In the genomic region with DNA sequence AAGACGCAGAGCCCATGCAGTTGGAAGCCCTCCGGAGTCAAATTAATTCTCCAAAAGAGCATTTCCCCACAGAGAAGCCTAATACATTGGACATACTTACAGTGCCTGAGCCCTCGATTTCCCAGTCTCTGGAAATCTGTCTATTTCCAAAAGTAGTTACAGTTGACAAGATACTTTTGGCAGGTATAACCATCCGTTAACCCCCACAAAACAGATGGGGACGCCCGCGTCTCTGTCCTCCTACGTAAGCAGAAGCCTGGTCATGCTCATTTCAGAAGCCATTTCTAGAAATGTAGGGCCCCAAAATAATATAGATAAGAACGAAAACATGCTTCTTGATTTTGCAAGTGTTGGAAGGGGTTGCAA, we compare ENCODE assay signal across 8 mouse cellular contexts. TPM values are rescaled to one million over a fixed set of nuclear protein-coding genes. Genes with fewer than 3 reads are reported as not detected.
DNase-seq lines count a peak whose midpoint lies in the region; ATAC-seq and TF ChIP-seq lines count a peak whose summit lies in the region.

No protein-coding gene starts in this region.

- TF ChIP-seq CTCF in ES-Bruce4 (IDR thresholded peaks at IDR 0.05; ENCODE audit: low read depth, low read length), result no peak

- H3K4me1 ChIP-seq in heart, embryonic 10.5 days, result peaks cover 15% of the 10 kb centered on the region
- H3K4me1 ChIP-seq in ES-Bruce4 (ENCODE audit: control insufficient read depth, insufficient read depth, low read length), result no peaks in the 10 kb centered on the region
- peaks cover 14% of the 10 kb centered on the region for H3K4me1 ChIP-seq in limb, embryonic 13.5 days

- 41% methylated on average over 9 of the region's 9 CpGs for WGBS in heart, embryonic 10.5 days
- 49% methylated on average over 9 of the region's 9 CpGs for WGBS in limb, embryonic 13.5 days

- TF ChIP-seq EP300 in ES-Bruce4 (IDR thresholded peaks at IDR 0.05; ENCODE audit: insufficient read depth, low read depth, low read length), result no peak

- no peaks in the 10 kb centered on the region for H3K9me3 ChIP-seq in heart, embryonic 10.5 days
- no peaks in the 10 kb centered on the region for H3K9me3 ChIP-seq in ES-Bruce4 (replicated peaks; ENCODE audit: control insufficient read depth, insufficient read depth, low read length, poor library complexity, severe bottlenecking)
- no peaks in the 10 kb centered on the region for H3K9me3 ChIP-seq in limb, embryonic 13.5 days

- H3K4me3 ChIP-seq in heart, embryonic 10.5 days, result peak overlapping the region; percentile 79
- peak overlapping the region; percentile 91 for H3K4me3 ChIP-seq in ES-Bruce4 (ENCODE audit: low read depth, low read length)
- H3K4me3 ChIP-seq in limb, embryonic 13.5 days, result peak overlapping the region; percentile 64

- no peaks in the 10 kb centered on the region for H3K27me3 ChIP-seq in heart, embryonic 10.5 days (ENCODE audit: insufficient read depth, poor library complexity, severe bottlenecking)
- no peaks in the 10 kb centered on the region for H3K27me3 ChIP-seq in ES-Bruce4 (ENCODE audit: control insufficient read depth, insufficient read depth, low read length, poor library complexity, severe bottlenecking)
- H3K27me3 ChIP-seq in limb, embryonic 13.5 days, result no peaks in the 10 kb centered on the region

- DNase-seq in heart, embryonic 10.5 days (ENCODE audit: low spot score), result no peak
- no peak for DNase-seq in heart, postnatal 4 days
- peak; percentile 23 to 39 for DNase-seq in frontal cortex, postnatal 25 days (ENCODE audit: low spot score in 2 of 2)
- peak; percentile 64 to 72 for DNase-seq in right cerebral cortex, postnatal 36 days (ENCODE audit: low spot score in 2 of 2)
- no peak for DNase-seq in gastrocnemius, adult 8-10 months (ENCODE audit: low spot score in 2 of 2)
- DNase-seq in urinary bladder, postnatal 14 days (ENCODE audit: low spot score), result no peak

- peaks cover 27% of the 10 kb centered on the region for H3K36me3 ChIP-seq in heart, embryonic 10.5 days
- peaks cover 10% of the 10 kb centered on the region for H3K36me3 ChIP-seq in ES-Bruce4 (ENCODE audit: control insufficient read depth, insufficient read depth, low read length, poor library complexity, severe bottlenecking)
- peaks cover 21% of the 10 kb centered on the region for H3K36me3 ChIP-seq in limb, embryonic 13.5 days

- H3K4me2 ChIP-seq in limb, embryonic 13.5 days (replicated peaks), result peak overlapping the region; percentile 87

- peak overlapping the region; percentile 53 for H3K9ac ChIP-seq in ES-Bruce4 (ENCODE audit: low read depth, poor library complexity, severe bottlenecking)
- H3K9ac ChIP-seq in limb, embryonic 13.5 days, result peak overlapping the region; percentile 76

- no peak for ATAC-seq in limb, embryonic 13.5 days (ENCODE audit: low FRiP score, low read depth)

- TF ChIP-seq POLR2A in ES-Bruce4 (IDR thresholded peaks at IDR 0.05; ENCODE audit: insufficient read depth, low read length), result no peak

- H3K27ac ChIP-seq in heart, embryonic 10.5 days, result 0 out of 2 replicates have a peak overlapping the region, but pooled peaks have one; percentile 85
- H3K27ac ChIP-seq in ES-Bruce4 (ENCODE audit: insufficient read depth, low read length), result no peak overlapping the region
- H3K27ac ChIP-seq in limb, embryonic 13.5 days, result no peak overlapping the region

RNA-seq across cellular contexts. Expression of gene Oscp1, which starts 0.6 kb away (rescaled TPM):
- 8.2 and 9.1 TPM in 2 replicates for polyA plus RNA-seq in heart, embryonic 10.5 days (2016; fragmentation: Nextera tagmentation; extraction: Ambion mirVana)
- 1 to 10 TPM; 4.9 to 5.9 TPM for total RNA-seq in heart, postnatal 4 days (2021)
- 2.8 and 5.3 TPM in 2 replicates for polyA plus RNA-seq in ES-Bruce4 (2011; ENCODE audit: insufficient read depth, insufficient read length, low read depth, missing spikeins)
- 17.2 and 19.4 TPM in 2 replicates for polyA plus RNA-seq in limb, embryonic 13.5 days (2015; fragmentation: Nextera tagmentation; extraction: Ambion mirVana)
- total RNA-seq in gastrocnemius, adult 8-10 months (2022), result 1 to 10 TPM; 1.2 to 3.2 (median 2.9) TPM

RNA-seq across cellular contexts. Expression of gene Mrps15, which starts 12.3 kb away (rescaled TPM):
- polyA plus RNA-seq in heart, embryonic 10.5 days (2016; fragmentation: Nextera tagmentation; extraction: Ambion mirVana), result 142 and 157 TPM in 2 replicates
- 10 to 100 TPM; 62.9 to 65.3 TPM for total RNA-seq in heart, postnatal 4 days (2021)
- 68.4 and 69.5 TPM in 2 replicates for polyA plus RNA-seq in ES-Bruce4 (2011; ENCODE audit: insufficient read depth, insufficient read length, low read depth, missing spikeins)
- polyA plus RNA-seq in limb, embryonic 13.5 days (2015; fragmentation: Nextera tagmentation; extraction: Ambion mirVana), result 153 and 158 TPM in 2 replicates
- total RNA-seq in gastrocnemius, adult 8-10 months (2022), result 10 to 100 TPM; 62.8 to 70.5 (median 66.0) TPM

RNA-seq across cellular contexts. Expression of gene Csf3r, which starts 34.6 kb away (rescaled TPM):
- polyA plus RNA-seq in heart, embryonic 10.5 days (2016; fragmentation: Nextera tagmentation; extraction: Ambion mirVana), result 0.30 and 0.53 TPM in 2 replicates
- total RNA-seq in heart, postnatal 4 days (2021), result 1 to 10 TPM in 1 of 2 experiments, under 1 TPM in 1; 0.52 to 1.4 TPM
- not detected in 2 replicates for polyA plus RNA-seq in ES-Bruce4 (2011; ENCODE audit: insufficient read depth, insufficient read length, low read depth, missing spikeins)
- polyA plus RNA-seq in limb, embryonic 13.5 days (2015; fragmentation: Nextera tagmentation; extraction: Ambion mirVana), result 0.56 and 0.84 TPM in 2 replicates
- total RNA-seq in gastrocnemius, adult 8-10 months (2022), result under 1 TPM; 0.10 to 0.44 (median 0.36) TPM

RNA-seq across cellular contexts. Expression of gene Lsm10, which starts 37.4 kb away (rescaled TPM):
- polyA plus RNA-seq in heart, embryonic 10.5 days (2016; fragmentation: Nextera tagmentation; extraction: Ambion mirVana), result 47.5 and 47.7 TPM in 2 replicates
- total RNA-seq in heart, postnatal 4 days (2021), result 10 to 100 TPM; 17.3 to 18.4 TPM
- 25.4 and 28.8 TPM in 2 replicates for polyA plus RNA-seq in ES-Bruce4 (2011; ENCODE audit: insufficient read depth, insufficient read length, low read depth, missing spikeins)
- polyA plus RNA-seq in limb, embryonic 13.5 days (2015; fragmentation: Nextera tagmentation; extraction: Ambion mirVana), result 44.7 and 46.3 TPM in 2 replicates
- 10 to 100 TPM in 1 of 4 experiments, 1 to 10 TPM in 3; 8.8 to 10.9 (median 9.4) TPM for total RNA-seq in gastrocnemius, adult 8-10 months (2022)

RNA-seq across cellular contexts. Expression of gene Stk40, which starts 44.8 kb away (rescaled TPM):
- polyA plus RNA-seq in heart, embryonic 10.5 days (2016; fragmentation: Nextera tagmentation; extraction: Ambion mirVana), result 37.7 and 39.0 TPM in 2 replicates
- 10 to 100 TPM; 32.5 to 33.2 TPM for total RNA-seq in heart, postnatal 4 days (2021)
- polyA plus RNA-seq in ES-Bruce4 (2011; ENCODE audit: insufficient read depth, insufficient read length, low read depth, missing spikeins), result 36.4 and 37.5 TPM in 2 replicates
- 38.7 and 39.0 TPM in 2 replicates for polyA plus RNA-seq in limb, embryonic 13.5 days (2015; fragmentation: Nextera tagmentation; extraction: Ambion mirVana)
- 100 to 1,000 TPM; 122 to 135 (median 128) TPM for total RNA-seq in gastrocnemius, adult 8-10 months (2022)

Comparison
In these comparisons a context has a peak if more than half of its experiments do, and no peak if none do; other contexts are left out.
1. DNase-seq: peak in frontal cortex, postnatal 25 days (2 of 2) and right cerebral cortex, postnatal 36 days (2 of 2); none in heart, embryonic 10.5 days (single experiment), heart, postnatal 4 days (single experiment), gastrocnemius, adult 8-10 months (0 of 2) and urinary bladder, postnatal 14 days (single experiment).
2. Peak in every context shown above with its lines, with median percentiles within 50 percentile points of each other: H3K4me3 ChIP-seq.